Mouse (Mus musculus) lung, postnatal 10 days (tissue): Measurements from ENCODE around the gene Ikzf2.

Experiments
- DNase-seq: peaks from one replicate; pipeline ENCODE4 v3.0.0; 2021

Gene Ikzf2

DNA sequence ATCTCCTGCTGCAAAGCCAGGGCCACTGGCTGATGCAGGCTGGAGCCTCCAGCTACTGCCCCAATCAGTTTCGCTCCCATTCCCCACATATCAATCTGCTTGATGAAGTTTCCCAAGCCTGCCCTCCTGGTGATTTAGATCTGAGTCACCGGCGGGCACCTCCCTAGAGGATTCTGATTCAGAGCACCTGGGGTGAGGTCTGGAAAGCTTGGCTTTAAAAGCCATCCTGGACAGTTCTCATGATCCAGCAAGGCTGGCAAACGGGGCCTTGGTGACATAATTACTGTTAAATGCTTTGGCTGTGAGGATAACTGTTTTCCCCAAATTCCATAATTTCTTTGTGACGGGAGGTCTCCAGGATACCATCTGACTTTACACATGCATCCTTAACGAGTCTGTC lies 29.0 kb downstream of the Ikzf2 start:
- DNase-seq, result no peak

DNA sequence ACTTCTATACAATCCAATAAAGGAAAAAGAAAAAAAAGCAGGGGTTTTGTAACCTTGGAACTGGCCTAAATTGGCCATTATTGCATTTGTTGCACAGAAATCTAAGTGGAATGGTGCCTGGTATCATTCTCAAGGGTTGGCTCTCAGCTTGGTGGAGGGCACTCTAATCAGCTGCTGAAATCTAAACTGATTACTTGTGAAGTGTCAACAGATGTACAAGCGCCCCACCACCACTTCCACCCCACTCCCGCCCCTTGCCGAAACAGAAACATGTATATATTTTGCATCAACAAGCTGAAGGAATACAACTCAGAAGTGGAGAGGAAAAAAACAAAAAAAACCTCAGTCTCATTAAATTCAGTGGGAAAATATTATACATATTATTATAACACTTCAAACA lies 29.6 kb downstream of the Ikzf2 start:
- no peak for DNase-seq

DNA sequence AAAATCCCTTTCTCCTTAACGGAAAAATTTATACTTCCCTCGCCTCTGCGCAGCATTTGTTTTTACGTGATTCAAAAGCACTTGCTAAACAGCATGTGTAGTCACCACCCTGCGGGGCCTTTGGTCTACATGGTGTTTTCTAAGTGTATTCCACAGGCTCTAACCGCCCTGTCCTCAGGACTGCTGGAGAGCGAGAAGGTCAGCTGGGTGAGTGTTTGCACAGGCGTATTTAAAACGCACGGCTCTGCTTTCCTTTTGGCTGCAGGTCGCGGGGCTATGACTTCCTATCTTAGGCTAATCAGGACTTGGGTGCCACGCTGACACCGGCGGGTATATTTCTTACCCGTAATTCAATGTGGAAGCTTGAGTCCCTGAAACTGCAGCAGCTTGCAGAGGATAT lies 30.1 kb downstream of the Ikzf2 start:
- no peak for DNase-seq

DNA sequence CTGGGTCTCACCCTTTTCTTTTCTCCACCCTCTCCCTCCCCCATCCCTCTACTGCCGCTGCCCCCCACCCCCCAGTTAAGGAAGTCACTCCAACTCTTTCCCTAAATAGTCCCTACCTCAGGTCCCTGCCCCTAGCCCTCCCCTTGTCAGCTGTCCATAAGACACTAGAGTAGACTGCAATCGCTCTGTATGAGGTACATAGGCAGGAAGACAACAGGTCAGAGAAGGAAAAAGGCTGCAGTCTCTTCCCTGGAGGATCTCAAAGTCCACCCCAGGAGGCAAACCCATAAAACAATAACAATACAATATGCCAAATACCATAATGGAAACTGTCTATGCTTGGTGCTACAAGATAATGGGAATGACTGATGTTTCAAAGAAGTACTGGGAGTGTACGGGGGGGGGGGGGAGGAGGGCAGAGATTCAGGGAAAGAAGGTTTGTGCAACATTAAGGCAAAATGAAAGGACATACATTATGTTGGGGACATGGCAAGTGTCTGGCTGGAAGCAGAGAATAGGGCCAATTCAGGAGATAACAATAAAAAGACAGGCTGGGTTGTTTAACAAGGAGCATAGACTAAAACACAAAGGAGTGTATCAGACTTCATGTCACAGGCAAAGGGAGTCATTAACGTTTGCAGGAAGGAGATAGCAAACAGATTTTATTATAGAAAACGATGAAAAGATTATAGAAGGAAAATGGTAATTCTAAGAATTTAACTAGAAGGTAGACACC lies 30.8 kb downstream of the Ikzf2 start:
- DNase-seq, result no peak

DNA sequence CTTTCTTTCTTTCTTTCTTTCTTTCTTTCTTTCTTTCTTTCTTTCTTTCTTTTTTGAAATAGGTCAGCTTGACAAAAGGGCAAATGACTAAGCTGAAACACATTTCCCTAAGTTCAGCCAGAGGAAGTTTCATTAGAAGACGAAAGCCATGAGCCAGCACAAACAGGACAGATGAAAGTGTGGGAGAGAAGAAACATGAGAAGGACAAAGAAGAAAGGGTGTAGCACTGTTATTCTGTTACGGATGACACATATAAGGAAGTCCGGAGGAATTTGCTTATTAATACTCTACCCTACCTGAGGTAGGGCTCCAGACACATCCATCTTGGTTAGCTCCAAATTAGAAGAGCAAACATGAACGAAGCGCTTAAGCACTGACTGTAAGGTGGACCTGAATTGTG lies 31.7 kb downstream of the Ikzf2 start:
- DNase-seq, result no peak

DNA sequence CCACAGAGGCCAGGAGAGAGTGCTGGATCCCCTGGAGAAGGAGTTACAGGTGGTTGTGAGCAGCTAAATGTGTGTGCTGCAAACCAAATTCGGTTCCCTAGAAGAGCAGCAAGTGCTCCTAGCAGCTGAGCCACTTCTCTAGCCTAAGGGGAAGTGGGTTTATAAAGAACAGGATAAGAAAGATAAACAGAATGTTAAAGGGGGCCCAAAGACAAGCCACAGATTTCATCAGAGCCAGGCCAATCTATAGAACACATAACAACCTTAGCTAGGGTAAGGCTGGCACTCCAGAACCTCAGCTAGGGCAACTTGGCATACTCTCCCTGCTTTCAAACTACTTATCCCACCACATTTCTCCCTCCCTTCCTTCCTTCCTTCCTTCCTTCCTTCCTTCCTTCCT lies 32.1 kb downstream of the Ikzf2 start:
- no peak for DNase-seq

DNA sequence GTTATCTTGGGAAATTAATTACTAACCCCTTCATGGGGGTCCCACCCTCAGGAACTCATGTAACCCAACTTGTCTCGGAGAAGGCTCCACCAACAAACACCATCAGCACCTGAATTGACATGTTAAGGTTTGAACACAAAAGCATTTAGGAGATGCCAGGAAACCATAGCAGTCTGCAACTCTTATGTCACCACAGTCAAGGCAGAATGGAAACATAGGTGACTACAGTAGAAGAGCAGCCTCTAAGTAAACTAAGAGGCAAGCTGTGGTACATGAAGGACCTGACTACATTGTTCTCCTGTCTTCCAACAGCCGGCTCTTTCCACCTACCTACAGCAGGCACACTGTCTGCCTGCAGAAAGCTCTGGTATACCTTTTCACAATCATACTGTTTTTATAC lies 33.6 kb downstream of the Ikzf2 start:
- DNase-seq, result no peak

DNA sequence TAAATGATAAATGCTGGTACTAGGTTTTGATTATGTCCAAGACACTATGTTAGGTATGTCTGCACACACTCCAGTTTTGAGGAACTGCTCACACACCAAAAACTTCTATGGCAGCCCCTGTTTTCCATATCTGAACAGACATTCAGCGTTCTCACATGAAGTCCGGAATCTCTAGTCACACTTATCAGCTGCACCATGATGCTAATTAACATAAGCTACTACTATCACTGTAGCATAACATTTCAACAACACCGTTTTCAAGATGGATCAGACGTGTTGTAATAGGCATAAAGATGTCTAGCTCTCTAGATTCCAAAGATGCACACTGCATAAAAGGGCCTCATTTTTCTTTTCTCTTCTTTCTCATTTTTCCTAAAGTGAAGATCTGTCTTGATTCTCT lies 43.9 kb downstream of the Ikzf2 start:
- no peak for DNase-seq

DNA sequence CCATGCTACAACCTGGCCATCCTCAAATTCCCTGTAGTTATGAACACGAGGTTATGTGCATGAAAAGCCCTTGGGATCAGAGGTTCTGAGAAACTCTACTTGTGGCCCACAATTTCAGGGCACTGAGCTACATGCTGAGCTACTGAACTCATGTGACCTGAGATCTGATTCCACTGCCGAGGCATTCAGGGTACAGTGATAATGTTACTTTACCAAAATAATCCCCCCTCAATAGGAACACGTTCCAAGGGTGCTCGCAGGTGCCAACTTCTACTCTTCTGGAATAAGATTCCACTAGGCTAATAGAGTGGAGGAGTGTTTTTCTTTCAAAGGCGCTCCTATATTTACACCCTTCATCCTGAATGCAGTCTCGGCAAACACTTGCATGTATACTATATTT lies 45.1 kb downstream of the Ikzf2 start:
- DNase-seq, result no peak

DNA sequence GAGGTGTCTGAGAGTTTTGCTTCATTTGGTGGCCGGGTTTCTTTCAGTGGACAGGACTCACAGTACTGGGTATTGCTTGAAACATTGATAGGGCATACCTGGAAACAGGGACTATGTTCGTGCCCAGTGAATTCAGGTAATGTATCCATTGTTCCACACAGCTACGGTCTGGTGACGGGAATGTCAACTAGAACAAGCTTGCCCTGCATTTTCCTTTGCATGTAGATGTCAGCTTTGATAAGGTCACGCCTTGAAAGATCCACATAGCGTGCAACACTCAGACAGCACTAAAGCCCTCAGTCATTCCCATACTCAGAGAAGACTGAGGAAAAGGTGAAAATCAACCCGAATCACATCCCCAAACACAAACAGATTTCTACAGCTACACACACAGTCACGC lies 48.7 kb downstream of the Ikzf2 start:
- DNase-seq, result no peak

DNA sequence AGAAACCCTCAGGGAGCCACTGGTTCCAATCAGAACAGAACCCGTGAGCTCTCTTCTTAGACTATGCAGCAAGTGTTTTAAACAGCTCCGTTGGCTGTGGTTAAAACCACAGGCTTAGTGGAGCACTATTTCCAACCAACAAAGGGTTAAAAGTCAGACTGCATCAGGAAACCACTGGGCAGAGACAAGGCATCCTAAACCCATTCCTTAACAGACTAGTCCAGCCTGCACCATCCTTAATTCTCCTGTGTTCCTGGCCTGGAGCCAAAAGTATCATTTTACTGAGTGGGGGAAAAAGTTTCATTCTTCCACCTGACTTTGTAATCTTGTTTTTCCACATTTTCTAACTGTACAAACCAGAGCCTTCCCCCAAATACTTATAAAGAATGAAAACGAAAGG lies 49.1 kb downstream of the Ikzf2 start:
- no peak for DNase-seq

DNA sequence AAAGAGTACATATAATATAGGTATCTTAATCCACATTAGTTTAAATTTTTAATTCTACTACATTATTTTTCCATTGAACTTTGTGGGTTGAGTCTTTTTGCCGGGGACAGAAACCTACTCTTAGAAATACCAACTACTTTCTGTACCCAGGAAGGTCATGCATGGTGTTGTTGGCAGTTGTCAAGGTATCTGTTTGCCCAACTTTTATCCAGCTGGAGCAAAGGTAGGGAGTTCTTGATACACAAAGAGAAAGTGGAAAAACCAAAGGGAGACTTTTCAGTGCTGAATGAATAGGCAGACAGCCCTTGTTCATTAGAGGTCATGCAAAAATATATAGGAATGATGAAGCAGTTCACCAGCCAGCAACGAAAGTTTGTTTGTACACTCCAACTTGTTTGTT lies 52.8 kb downstream of the Ikzf2 start:
- DNase-seq, result no peak

DNA sequence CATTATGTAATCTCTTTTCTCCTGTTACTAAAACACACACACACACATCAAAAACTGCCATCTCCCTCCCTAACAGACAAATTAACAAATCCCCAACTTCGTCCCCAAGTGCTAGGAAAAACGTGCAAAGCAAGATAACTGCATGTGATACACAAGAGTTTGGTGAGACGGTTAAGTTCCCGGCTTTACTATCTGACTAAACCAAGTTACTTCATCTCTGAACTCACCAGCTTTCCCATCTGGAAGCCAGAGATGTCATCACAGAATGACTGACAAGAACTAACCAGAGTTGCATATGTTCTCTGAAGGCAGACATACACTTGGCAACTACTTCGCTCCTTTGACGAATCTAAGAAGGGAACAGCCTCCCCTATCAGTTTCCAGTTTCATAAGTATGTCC lies 56.5 kb downstream of the Ikzf2 start:
- no peak for DNase-seq

DNA sequence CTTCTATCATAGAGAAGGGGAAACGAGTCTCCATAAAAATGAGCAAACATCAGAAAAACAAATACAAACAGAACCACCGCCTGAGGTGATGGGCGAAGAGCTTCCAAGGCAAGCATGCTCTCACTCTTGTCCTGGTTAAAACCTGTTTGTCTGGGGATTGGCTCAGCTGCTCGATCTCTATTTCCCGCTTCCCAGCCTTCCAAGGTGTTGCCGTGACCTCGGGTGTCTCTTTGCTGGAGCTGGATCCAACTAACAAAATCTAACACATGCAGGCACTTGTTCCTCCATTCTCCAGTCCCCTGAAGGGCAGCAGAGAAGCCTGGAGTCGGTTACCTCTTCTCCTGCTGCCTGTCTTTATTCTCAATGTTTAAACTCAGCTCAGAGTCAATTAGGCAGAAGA lies 57.5 kb downstream of the Ikzf2 start:
- no peak for DNase-seq

DNA sequence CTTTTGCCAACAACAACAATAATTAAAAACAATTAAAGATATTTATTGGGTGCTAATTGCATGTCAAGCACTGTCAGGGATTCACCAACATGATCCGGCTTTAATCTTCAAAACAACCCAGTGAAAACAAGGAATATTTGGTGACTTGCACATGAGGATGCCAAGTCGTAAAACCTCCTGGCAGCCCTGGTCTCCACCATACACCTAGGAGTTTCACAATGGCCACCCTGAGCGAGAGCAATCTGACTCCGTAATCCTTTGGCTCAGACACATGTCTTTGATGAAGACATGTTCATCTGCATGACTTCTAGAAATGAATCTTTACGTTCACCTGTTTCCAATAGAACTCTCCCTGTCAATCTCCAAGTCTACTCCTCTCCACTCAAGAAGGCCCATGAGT lies 75.0 kb downstream of the Ikzf2 start:
- DNase-seq, result no peak

DNA sequence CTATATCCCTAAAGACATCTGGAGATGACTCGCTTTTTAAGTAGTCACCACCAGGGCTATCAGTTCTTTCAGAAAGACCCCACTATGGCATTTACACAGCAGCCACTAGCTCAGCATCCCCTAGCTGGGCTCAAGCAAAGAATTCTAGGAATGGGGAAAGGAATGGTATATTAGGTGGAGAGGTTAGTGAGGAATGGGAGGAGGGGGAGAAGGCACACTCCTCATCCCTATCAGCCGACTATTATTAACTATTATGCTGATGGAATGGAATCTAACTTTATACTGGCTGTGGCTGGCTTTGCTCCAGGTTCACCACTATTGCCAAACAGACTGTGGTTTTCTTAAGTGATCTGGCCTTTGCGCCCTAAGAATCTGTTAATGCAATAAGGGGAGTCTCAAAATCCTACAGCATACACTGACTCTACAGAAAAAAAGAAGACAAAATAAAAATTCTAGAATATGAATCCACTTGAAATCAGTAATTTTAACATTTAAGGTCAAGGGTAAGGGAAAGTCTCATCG lies 75.8 kb downstream of the Ikzf2 start:
- peak; percentile 3 for DNase-seq

DNA sequence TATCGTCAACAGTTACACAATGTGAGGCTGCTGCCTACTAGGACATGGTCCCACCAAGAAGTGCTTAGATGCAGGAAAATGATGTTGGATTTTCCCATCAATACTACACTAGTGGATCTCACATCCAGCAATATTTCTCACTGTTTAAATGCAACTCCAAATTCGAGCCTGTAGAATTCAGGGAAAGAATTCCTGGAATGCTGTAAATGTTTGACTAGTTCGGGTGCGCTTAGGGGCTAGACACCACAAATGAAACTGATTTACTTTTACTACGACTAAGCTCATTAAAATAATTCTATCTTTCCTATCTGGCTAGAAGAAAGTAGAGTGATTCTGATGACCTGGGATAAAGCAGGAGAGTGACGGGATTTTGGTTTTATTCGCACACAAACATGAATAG lies 76.3 kb downstream of the Ikzf2 start:
- DNase-seq, result no peak

DNA sequence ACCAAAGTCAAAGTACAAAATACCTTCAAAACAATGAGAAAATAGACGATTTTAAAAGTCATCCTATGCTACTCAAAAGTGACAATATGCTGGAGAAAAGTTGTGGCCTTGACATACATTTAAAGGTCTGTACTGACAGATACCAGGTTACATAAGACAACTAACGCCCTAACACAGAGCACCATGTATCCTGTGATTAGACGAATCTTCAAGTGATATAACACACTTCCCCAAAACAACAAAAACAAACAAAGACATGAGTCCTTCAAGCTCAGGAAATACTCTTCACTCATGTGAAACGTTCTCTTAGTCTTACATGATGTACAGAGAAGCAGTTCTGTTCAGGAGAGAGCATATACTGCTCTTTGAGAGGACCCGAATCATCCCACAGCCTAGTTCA lies 78.2 kb downstream of the Ikzf2 start:
- DNase-seq, result no peak

DNA sequence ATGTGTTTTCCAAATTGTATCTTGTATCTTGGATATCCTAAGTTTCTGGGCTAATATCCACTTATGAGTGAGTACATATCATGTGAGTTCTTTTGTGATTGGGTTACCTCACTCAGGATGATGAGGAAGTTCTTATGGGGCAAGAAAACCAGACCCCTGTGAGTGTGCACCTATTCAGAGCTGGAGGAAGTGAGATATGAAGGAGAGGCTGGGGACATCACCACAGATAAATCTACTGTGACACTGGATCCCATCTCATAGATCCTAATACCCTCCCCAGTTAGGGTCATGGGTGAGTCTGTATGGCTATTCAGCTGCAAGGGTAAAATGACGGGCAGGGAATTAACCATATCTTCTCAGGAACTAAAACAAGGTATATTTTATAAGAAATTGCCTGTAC lies 80.2 kb downstream of the Ikzf2 start:
- no peak for DNase-seq

DNA sequence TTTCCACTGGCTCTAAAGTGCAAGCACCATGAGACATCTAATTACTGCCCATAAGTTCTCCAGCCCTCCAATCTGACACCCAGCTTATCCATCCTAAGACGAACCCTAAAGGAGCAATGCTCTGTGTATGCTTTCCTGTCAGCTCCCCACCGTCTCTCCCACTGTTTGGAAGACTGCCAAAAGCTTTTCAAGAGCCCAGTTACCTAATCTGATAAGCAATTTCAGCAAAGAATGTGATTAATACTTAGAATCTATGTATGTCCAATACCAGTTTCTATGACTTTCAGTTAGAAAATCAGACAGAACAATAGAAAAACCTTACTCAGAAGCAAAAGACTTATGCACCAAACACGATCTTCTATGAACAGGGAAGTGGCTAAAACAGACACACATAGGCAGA lies 82.8 kb downstream of the Ikzf2 start:
- no peak for DNase-seq

DNA sequence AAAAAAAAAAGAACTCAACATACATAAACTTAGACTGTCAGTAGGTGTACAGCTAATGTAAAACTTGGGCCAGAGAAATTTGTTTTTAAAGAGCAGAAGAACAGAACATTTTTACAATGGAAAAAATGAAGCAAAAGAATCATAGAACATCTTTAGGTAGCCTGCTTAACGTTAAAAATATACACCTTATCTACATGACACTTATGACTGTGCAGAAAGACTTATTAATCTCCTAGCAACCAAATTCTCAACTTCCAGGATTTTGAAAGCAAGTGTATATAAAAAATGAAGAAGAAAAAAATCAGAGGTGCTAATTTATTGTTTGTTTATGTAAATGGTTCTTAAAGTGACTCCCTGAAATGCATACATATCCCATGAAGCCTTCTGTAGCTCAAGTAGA lies 86.1 kb downstream of the Ikzf2 start:
- DNase-seq, result no peak

DNA sequence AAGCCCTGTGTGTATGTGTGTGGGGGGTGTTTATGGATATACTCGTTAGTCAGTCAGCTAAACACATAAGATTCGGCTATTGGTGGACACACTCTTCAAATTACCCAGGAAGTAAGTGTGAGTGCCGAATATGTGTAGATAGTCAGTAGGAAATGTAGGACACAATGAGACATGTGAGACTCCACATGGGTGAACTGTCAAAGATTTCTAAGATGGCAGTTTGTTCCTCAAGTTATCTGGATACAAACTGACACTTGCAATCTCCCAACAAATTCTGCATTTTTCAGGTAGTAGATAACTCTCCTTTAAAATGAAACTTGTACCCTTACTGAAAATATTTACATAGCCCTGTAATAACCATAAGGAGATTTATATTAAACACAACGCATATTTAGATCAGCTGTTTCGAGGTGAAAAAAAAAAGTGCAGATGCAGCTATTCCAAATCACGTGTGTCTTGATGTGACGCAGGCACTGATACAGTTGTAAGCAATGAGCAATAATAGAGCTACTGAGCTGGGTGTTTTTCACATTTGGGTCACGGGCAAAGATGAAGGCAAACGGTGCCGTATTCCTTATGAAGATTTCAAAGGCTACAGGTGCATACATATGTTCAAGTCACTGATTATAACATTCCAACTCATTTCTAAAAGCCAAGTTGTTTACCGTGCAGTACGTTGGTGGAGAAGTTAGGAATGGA lies 87.8 kb downstream of the Ikzf2 start:
- no peak for DNase-seq

DNA sequence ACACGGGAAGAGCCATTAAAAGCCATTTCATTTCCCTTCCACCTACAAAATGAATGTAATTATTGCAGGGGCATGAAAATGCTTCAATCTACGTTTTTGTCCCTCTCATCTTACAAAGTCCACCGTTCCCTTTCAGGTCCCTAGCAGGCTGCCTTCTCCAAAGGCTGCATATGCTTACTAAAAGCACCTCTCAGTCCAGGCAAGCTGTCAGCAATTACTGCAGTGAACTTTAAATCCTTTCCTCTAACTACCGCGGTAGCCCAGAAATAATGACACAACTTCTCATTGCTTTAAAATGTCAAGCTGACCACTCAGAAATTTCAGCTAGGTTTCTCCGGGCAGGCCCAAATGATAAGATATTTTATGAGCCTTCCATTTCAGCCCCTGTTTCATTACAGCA lies 95.2 kb downstream of the Ikzf2 start:
- DNase-seq, result no peak

DNA sequence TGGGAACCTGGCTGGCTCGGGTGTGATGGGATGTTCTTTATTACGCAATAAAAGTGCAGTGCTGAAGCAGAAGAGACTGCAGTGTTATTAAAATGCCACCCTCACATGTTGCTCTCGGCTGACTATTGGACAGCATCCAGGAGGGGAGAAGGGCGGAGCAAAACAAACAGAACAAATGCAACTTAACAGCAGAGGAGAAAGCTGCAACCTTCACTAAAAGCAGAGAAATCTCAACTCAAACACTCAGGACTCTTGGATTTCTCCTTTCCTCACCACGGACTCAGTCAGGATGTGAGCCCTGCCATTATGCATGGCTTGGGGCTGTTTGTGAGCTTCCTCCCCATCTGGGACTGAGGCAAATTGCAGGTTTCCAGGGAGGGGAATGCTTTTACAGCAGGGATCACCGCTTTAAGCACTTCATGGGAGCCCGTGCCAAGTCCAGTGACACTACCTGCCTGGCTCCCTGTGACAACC lies 95.7 kb downstream of the Ikzf2 start:
- DNase-seq, result peak; percentile 24

DNA sequence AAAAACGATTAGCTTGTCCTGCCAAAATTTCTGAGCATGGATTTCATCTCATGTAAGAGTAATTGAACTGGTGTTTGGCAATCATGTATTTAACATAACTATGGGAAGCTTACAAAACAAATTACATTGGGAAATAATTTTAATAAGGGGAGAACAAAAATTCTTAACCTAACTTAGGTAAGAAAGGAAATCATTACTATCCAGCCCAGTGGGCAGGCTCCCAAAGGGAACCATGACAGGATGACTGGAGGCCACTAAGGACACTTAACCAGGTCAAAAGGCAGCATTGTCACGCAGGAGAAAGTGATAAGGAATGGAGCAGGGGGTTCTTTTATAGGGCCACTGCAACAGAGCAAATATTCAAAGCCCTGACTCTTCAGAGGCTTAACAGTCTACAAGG lies 101.5 kb downstream of the Ikzf2 start:
- no peak for DNase-seq
